Mouse (Mus musculus) right cerebral cortex, adult 18-20 months (tissue): ENCODE measurements at regions not wholly inside any gene's neighbourhood (a gene's known extent, or its start where the extent isn't known, plus 50 kb on each side); places are given as distances from the start of the nearest gene placed in this dataset.

Experiments
- DNase-seq: peaks from one replicate; pipeline ENCODE4 v3.0.0; 2022; ENCODE audit warnings: mixed read lengths

DNA sequence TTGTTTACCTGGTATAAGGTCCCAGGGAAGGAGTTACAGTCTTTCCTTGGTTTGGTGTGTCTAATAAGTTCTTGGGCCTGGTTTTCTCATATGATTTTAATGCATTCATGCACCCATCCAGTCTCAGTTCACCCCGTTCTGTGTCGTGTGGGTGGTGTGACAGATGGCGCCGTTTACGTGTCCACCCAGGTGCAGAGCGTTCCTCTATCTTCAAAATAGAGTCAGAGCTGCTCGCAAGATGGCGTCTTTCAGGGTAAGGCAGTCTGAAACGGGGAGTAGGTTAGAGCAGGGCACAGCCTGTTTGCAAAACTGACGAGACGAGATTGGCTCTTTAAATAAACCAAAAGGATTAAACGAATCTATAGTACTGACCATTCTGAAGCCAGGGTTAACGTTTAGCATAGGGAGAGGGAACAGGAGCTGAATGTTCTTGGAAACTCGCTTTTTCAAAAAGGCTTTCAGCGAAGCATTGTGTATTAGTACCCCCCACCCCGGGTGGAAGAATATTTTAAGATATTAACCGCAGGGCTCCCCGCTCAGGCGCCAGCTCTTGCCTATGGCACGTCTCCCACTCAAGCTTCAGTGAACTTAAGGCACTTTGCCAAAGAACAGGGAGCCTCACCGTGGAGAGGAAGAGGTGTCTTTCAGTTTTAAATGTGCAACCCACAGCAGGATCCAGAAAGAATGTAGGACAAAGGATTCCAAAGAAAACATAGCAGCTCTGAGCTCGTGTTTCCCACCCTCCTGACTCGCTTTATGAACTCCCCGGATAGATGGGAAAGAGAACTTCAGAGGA lies 241.7 kb upstream of the Pfn2 start:
- DNase-seq = peak; percentile 63

DNA sequence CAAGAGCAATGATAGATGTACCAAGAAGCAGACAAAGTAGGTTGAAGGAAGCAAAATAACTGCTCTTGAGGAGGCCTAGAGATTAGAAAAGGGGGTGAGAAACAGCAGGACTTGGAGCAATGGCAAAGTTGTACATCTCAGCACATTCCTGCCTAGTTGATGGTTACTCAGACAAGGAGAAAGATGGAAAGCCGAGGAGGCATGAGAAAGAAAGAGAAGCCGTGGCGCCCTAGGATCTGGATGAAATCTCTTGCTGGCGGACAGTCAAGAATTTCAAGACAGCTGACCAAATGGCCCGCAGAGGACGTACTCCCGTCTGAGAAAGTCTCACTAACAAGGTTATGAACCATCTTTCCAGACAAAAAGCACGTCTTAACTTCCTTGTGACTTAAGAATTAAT lies 242.5 kb upstream of the Pfn2 start:
- DNase-seq = no peak

DNA sequence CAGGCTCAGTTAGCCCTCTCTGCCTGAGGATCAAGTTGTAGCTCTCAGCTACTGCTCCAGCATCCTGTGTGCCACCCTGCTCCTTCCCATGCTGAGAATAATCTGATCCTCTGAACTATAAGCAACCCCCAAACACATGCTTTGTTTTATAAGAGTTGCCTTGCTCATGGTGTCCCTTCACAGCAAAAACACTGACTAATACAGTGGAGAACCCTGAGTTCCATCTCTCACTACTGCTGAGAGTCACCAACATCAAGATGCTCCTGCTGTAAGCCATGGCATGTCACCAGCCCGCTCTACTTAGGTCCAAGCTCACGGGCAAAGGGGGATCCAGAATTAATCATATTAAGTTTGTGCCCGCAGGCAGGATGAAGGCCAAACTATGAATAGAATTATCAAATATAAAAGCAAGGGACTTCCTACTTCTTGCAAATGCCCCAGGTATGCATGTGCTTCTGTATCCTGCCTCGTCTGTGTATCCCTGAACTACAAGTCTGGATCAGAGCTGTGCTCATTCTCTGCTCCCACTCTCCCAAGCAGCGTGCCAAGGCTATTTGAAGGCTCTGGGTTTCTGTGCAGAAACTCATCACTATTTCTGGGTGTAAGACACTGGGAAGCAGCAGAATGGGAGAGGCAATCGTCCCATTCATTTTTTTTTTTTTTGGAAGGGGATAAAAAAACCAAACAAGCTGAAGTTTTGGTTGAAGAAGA lies 243.7 kb upstream of the Pfn2 start:
- DNase-seq = peak; percentile 85

DNA sequence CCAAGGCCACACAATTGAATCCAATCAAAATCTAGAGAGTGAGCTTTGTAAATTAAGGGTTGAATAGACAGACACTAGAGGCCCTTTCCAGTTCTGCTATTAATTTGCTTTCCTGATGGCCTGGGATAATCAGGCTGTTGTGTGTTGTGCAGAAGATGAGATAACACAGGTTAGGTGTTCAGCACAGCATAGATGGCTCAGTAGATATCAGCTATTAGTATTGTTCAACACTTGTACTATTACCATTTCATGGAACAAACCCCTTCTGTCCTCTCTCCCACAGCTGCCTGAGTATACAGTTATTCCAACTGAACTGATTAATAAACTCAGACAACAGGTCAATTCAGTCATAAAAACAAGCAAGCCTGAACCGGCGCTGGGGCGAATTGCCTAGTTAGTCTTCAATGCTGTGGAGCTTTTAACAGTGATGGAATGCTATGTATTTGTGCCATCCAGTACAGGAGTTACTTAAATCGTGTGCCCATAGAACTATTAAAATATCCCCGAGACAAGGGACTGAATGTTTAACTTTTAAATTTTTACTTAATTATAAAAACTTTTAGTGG lies 263.1 kb upstream of the Pfn2 start:
- DNase-seq = no peak

DNA sequence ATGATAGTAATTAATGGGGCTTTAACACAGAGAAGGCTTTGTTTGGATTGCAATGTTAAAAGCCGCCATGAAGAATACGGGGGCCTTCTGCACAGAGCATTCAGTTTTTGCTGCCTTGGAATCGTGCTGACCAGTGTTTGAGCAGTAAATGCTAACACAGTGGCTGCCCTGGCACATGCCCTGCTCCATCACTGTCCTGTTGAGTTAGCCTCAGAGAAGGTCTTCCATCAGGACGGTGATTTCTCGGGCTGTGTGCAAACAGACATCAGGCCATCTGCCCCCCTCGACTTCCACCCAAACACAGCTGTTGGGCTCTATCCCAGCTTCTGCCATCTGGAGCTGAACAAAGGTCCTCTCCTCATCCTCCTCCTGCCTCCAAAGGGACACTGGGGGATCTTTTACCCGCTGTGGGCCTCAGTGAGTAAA lies 264.6 kb upstream of the Pfn2 start:
- no peak for DNase-seq

DNA sequence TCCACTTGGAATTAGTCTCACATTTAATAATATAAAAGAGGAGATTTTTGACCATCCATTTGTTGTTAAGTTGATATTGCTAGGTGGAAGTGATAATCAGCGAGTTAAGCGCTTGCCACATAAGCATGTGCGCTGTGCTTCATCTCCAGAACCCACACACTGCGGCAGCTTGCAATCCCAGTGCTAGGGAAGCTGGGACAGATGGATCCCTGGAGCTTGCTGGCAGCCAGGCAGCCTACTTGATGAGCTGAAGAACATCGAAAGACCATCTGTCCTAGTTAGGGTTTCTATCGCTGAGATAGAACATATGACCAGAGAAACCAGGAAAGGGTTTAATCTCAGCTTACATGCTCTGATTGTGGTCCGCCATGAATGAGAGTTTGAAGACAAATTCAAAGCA lies 266.1 kb upstream of the Pfn2 start:
- peak; percentile 77 for DNase-seq

DNA sequence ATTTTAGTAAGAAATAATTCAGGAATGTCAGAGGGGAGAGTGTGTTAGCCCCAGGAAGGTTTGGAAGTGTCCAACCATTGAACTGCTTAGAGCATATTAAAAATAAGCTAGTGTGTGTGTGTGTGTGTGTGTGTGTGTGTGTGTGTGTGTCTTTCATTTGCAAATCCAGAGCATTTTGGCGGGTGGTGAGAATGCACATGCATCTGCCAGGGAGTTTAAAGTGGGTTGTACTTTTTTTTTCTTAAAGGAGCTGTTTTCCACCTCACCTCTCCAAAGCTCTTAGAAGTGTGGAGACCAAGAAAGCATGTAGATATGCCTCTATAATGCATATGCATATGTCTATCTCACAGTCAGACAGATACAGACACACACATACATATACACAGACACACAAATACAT lies 267.6 kb upstream of the Pfn2 start:
- no peak for DNase-seq

DNA sequence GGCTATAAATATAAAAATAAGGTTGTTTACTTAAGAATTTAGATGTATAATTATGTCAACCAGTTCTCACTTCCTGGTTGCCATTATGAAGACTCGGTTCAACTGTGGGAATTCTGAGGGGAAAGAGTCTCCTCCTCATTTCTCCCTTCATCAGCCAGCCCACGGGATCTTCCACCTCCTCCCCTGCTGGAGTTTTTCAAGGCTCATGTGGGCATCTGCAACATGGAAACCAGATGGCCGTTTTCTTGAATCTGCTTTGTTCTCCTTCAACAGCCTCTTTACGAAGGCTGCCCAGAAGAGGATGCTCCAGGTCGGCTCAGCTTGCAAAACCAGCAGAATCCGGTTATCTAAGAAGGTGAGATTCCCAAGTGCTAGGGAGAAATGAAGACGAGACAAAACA lies 269.0 kb upstream of the Pfn2 start:
- DNase-seq = peak; percentile 88

DNA sequence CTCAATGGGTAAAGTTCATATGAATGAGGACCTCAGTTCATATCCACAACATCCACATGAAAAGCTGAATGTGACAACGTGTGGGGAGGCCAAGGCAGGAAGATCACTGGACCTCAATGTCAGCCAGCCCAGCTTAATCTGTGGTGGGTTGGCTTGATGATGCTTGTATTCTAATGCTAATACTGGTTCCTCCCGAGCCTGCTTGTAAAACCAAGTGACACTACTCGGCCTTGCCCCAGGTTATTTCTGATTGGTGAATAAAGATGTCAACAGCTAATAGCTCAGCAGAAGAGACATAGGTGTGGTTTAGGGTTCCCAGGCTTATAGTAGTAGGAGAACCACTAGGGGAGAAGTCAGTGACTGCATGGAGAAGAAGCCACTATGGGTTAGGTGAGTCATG lies 272.2 kb upstream of the Pfn2 start:
- no peak for DNase-seq

DNA sequence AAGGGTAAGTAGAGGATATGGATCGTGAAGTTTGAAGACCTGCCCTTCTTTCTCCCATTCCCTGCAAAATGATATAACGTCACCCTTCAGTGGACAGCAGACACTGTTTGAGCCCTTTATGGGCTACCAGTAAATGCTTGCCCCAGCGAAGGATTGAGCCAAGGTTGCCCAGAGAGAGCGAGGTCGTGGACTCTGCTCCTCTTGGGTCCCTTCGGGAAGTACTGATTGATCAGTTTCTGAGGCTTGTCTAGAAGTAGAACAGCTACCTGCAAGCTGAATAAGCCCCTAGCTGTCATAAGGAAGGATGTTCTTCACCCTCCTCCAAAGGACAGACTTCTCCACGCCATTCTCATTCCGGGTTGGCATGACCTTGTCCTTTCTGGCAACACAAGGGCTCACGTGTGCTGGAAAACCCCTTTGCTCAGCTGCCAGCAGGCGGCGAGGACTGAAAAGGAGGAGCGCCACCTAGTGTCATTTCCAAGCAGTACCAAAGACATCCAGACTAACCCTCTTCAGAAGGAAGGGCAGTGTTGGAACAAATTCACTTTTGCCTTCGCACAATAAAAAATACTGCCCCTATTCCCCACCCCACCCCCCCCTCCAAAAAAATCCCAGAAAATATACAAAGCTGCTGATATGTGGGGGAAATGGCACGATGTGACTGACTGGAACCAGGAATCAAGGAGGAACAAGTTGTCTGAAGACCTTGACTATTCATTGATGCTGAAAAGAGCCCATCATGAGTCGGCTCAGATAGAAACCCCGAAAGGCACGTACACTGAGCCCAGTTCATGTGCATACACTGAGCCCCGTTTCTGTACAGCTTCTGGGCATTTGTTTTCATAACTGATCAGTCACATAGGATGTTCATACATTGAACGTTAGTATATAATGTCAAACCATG lies 274.8 kb upstream of the Pfn2 start:
- peak; percentile 79 for DNase-seq

DNA sequence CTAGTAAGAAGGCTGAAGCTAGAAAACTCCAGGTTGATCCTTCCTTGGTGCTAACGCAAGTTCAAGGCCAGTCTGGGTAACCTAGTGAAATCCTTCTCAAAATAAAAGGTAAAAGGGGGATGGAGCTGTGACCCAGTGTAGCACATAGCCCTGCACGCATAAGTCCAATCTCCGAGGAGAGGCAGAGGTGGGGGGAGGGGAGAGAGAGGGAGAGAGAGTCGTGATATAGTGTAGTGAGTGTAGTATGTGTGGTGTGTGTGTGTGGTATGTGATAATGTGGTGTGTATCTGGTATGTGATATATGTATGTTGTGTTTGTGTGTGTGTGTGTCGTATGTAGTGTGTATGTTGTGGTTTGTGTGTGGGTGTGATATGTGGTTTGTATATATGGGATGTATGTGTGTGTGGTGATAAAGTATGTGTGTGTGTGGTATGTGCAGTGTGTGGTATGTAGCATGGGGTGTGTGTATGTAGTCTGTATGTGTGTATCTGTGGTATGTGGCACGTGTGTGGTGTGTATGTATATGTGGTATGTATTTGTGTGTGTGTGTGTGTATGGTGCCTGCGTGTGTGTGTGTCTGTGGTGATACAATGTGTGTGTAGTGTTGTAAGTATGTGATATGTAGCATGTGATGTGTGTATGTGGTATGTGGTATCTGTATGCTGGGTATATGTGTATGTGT lies 275.7 kb upstream of the Pfn2 start:
- no peak for DNase-seq

DNA sequence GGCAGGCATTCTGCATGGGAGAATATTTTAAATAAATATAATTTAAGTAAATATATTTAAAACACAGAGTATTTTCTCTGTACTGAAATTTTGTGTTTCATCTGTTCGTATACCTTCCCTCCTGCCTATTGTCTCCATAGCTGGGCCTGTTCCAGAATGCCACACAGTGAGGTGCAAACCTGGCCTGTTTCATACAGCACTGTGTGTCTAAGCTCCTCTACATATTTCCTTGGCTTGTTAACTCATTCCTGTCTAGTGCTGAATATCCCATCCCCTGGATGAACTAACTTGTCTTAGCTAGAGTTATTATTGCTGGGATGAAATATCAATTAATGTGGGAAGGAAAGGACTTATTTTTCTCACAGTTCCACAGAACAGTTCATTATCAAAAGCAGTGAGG lies 277.0 kb upstream of the Pfn2 start:
- no peak for DNase-seq

DNA sequence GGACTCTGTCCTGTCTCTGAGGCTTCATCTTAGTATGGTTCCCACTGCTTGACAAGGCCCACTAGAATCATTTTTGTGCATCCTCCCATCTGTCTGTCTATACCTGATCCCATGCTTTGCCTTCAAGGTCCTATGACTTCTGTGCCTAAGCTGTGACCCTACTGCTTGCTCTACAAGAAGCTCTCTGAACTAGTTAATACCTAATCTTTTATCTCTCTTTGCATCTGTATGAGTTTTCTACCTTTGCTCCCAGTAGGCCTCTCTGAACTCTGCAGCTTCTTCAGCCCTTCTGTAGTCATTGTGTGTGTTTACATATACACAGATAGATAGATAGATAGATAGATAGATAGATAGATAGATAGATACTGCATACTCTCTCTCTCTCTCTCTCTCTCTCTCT lies 279.1 kb upstream of the Pfn2 start:
- DNase-seq = no peak

DNA sequence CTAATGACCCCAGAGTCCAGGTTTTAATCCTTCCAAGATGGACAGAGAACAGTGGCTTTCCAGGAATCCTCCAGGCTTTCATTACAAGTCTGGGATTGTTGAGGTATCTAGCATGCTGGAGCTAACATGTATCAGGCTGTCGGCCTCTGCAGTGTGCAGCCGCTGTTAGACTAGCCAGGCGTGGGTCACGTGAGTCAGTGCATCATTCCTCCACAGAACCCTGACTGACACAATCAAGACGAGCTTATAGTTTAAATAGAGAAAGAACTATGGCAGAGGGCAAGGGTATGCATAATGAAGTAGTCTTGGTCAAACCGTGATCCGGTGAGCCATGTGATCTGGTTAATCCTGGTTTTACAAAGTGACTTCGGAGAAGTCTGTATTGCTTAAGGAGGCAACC lies 280.2 kb upstream of the Pfn2 start:
- no peak for DNase-seq

DNA sequence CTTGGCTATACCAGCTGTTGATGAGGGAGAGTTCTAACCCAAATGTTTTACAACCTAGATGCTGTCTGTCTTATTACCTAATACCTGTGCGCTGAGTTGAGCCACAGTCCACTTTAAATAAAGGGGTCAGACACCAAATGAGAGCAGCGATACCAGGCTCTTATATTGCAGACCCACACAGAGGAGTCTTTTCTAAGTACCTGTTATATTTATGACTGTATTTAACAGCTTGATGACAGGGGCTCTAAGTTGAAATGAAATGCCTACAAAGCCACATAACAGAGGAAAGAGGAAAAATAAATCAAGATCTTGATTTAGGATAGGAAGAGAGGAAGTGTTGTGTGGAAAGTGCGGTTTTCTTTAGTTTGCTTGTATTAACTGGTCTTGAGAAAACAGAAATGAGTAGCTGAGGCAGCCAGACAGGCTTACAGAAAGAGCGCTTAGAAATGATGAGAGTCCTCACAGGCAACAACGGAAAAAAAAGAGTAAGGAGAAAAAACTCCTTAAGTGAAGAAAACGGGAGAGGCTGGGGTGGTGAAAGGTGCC lies 281.6 kb upstream of the Pfn2 start:
- no peak for DNase-seq

DNA sequence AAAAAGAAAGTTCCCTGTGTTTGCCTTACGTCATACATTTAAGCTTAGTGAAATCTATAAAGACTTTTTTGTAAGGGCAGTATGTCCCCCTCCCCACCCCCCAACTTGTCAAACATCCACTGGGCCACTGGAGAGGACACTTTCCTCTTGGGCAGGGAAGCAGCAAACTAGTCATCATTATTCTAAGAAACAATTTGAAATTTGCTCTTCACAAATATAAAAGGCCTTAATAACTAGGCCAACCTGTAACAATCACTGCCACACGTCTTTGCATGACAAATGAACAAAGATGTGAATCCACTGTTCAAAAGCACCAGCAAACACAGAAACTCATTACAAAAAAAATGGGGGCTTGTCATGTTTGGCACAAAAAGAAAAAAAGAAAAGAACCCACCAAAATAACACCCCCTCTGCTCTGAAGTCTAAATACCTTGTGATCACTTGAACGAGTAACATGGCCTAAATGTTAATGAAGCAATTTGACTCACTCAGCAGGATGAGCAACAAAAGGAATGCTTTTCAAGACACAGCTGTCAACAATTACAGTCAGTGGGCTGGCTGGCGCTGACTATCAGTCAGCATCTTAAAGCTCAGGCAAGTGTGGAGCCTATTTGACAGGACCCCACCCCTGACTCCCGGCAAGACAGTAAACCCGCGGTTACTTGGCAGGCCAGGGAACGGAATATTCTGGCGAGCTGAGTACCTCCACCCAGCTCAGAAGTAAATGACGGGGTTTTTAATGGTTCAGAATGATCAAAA lies 278.7 kb upstream of the Tsc22d2 start:
- no peak for DNase-seq

DNA sequence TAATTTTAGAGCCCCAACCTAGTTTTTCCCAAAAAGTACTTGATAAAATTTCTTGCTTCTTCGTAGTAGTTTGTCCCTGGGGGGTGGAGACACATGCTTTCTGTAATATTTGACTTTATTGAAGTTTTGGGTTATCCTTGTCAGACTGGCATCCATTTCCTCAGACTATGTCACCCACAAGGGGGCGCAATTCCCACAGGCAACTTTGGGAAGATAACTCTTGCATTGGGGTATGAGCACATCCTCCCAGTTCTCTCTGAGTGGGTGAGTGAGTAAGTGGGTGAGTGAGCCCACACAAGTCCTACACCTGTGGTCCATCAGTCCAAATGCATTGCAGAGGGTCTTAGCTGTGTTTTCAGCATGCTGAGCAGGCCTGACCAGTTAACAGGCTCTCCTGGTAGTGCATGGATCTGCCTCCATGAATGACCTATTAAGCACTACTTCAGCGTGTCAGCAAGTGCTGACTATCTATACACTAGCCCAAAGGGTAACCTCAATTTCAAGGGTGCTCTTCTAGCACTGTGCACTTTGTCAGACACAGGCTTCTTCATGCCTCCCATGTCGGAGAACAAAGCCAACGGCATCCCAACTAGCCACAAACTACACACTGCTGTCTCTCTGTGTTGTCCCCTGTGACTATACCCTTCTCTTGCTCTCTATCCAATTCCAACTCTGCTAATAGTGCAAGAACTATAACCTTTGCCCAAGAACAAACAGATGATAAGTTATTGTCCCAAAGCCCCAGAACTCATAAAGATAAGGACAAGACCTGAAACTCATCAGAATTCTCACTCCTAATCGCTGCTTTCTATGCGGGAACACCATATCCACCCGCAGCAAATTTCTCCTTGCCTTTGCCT lies 275.6 kb upstream of the Tsc22d2 start:
- DNase-seq = peak; percentile 32

DNA sequence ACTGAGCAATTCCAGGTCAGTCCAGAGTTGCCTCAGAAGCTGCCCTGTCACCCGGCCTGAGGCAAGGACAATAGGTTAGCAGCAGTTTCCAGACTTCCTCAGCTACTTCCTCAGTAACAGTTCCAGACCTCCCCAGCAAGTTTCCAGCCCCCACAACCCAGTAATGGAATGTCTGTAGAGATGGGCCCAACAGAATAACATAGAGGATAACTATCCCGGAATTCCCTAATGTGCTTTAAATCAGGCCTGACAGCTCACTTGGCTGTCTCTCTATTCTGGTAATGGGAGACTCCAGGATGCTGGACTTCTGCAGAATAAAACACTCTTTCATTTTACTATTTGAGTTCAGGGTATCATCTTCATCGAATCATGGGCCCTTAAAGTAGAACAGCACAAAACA lies 268.4 kb upstream of the Tsc22d2 start:
- no peak for DNase-seq

DNA sequence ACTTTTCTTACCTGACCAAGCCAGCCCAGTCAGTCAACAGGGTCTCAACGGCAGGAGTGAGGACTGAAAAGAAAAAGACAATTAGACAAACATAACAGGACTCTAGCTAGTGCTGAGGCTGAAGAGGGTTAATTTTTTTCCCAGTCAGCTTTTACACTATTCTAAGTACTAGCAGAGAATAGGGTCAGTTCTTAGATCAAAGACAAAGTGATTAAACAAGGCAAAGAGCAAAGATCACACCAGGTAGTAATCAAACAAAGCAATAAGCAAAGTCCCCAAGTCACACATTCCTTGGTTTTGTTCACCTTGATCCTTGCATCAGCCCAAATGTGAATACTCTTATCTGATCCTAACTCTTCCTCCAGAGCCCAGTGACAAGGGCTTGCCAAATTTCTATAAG lies 267.8 kb upstream of the Tsc22d2 start:
- DNase-seq = no peak

DNA sequence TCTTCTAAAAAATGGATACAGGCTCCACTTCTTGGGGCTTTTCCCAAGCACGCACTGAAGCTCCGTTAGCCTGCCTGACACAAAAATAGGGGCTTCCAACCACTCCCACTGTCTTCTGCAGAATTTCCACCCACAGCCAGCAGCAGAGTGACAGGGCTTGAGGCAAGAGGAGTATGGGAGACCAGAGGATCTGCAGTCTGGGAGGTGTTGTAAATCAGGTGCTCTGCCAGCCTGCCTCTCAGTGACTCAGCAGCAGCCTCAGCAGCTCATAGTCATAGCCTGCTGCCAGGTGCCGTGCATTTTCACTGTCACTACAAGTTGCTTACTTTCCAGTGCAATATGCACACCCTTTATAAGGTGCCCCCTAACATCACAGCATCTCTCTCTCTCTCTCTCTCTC lies 261.4 kb upstream of the Tsc22d2 start:
- DNase-seq = peak; percentile 71
